Mouse (Mus musculus) cortical plate, adult 2 months (tissue): ENCODE measurements around the gene Kcnj5.

Experiments used
- CTCF ChIP-seq: fragments of 200-500 bp; IDR thresholded peaks from 2 replicates; pipeline ENCODE4 v1.5.1; 2011; ENCODE audit warnings: mild to moderate bottlenecking, control low read depth, low read length; ENCODE audit not compliant: insufficient read depth; ENCODE audit errors: extremely low read depth
- POLR2A ChIP-seq: fragments of 200-500 bp; IDR thresholded peaks from 2 replicates; pipeline ENCODE4 v1.6.1; 2011; ENCODE audit warnings: mild to moderate bottlenecking, low read length, control low read depth; ENCODE audit not compliant: insufficient read depth; ENCODE audit errors: extremely low read depth

DNA sequence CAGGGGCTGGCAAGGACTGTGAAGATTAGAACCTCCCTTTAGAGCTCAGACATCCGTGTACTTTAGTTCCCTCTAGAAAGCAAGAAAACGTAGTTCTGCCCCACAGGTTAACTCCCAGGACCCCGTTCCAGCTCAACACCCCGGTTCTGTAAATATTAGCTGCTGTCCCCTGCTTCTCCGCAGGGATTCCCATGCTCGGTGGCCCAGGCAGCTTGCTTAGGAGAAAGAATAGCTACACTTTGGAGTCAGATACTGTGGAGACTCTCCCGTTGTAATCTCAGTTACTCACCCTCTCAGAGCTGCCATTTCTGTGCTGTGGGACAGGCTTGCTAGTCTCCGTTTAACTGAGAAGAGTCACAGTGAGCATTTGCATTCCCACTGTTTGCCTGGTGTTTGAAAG is 1.2 kb downstream of the Kcnj5 start:
- TF ChIP-seq POLR2A (no peak), CTCF (no peak)
